Mouse (Mus musculus) MEL (cell line): ENCODE data around the gene Zfp324.

Source experiments
- CTCF ChIP-seq, 3 experiments: IDR thresholded peaks in 2 of 3; conservative IDR thresholded peaks in 1 of 3; 2 replicates each; pipeline ENCODE4 v1.5.1; 2011 to 2012; ENCODE audit warnings: low read length in 3 of 3, low read depth in 2 of 3, mild to moderate bottlenecking in 2 of 3, improper control_type of control experiment in 1 of 3, inconsistent platforms in 1 of 3, mixed read lengths in 1 of 3, moderate library complexity in 1 of 3; ENCODE audit not compliant: control insufficient read depth in 1 of 3, insufficient read depth in 1 of 3, poor library complexity in 1 of 3, severe bottlenecking in 1 of 3
- MAZ ChIP-seq: IDR thresholded peaks from 2 replicates; pipeline ENCODE4 v1.6.1; 2012; ENCODE audit warnings: low read depth, mild to moderate bottlenecking, inconsistent platforms, low read length, improper control_type of control experiment
- POLR2AphosphoS5 ChIP-seq: IDR thresholded peaks from 2 replicates; pipeline ENCODE4 v1.6.1; 2012; ENCODE audit warnings: low read depth, borderline replicate concordance, mild to moderate bottlenecking, inconsistent platforms, low read length, moderate library complexity, mixed read lengths
- SMC3 ChIP-seq: IDR thresholded peaks from 2 replicates; pipeline ENCODE4 v1.6.1; 2011; ENCODE audit warnings: low read depth, low read length, improper control_type of control experiment
- USF2 ChIP-seq, 2 experiments: IDR thresholded peaks; 2 replicates each; pipeline ENCODE4 v1.6.1; 2011 to 2012; ENCODE audit warnings: improper control_type of control experiment in 2 of 2, low read length in 2 of 2, borderline replicate concordance in 1 of 2, inconsistent platforms in 1 of 2, low read depth in 1 of 2, mild to moderate bottlenecking in 1 of 2; ENCODE audit not compliant: insufficient read depth in 1 of 2
- ZNF384 ChIP-seq: IDR thresholded peaks from 2 replicates; pipeline ENCODE4 v1.6.1; 2012; ENCODE audit warnings: low read depth, mild to moderate bottlenecking, inconsistent platforms, low read length, improper control_type of control experiment

DNA sequence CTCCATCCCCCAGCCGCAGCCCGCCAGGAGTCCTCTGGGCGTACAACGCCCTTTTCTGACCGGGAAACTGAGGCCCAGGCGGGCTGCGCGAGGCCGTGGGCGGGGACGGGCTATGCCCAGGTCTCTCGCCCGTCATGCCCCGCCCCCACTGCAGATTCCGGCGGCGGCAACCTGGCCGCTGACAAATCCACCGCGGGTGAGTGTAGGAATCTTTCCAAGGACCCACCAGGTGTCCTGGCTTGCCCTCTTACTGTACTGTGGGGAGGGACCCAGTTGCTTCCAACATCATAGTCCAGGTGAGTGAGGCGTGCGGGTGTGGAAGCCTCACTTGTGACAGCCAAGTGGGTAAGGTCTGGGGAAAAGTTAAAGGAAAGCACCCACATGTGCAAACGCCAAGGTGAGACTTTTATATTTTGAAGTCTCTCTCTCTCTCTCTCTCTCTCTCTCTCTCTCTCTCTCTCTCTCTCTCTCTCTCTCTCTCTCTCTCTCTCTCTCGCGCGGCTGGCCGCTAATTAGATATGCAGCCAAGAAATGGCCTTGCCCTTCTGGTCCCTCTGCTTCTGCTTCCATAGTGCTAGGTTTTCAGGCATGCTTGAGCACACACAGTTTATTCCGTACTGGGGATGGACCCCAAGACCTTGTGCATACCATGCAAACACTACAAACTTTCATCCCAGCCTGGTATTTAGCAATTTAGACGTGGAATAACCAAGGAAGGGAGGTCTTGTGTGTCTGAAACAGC, 637 bp downstream of the Zfp324 start:
- no peak for TF ChIP-seq MAZ
- TF ChIP-seq CTCF (IDR thresholded peaks at IDR 0.05 in 2 of 3, conservative IDR thresholded peaks at IDR 0.05 in 1 of 3; ENCODE audit: control insufficient read depth in 1 of 3, insufficient read depth in 1 of 3, low read depth in 2 of 3, low read length in 3 of 3, poor library complexity in 1 of 3, severe bottlenecking in 1 of 3), result no peak
- no peak for TF ChIP-seq USF2 (IDR thresholded peaks at IDR 0.05; ENCODE audit: borderline replicate concordance in 1 of 2, insufficient read depth in 1 of 2, low read depth in 1 of 2, low read length in 2 of 2)
- TF ChIP-seq POLR2AphosphoS5, result no peak
- TF ChIP-seq ZNF384, result no peak
- no peak for TF ChIP-seq SMC3
